Mouse (Mus musculus): ENCODE results near the gene Arl15.

The Arl15 gene

GRCm38 (mm10) chr13:113794705-113795655 is 675 bp downstream of the Arl15 start:
- in situ Hi-C loops (cut with MboI; ENCODE audit: low pct_unique_long_range_greater_than_20kb in 1 of 2, low sequenced_read_pairs in 2 of 2, unreplicated experiment in 1 of 2): no loop called here

GRCm38 (mm10) chr13:113797378-113797777 is 3.1 kb downstream of the Arl15 start:
- in situ Hi-C loops (cut with MboI; ENCODE audit: low pct_unique_long_range_greater_than_20kb in 1 of 2, low sequenced_read_pairs in 2 of 2, unreplicated experiment in 1 of 2): no loop called here

- in situ Hi-C loops (cut with MboI; ENCODE audit: low pct_unique_long_range_greater_than_20kb in 1 of 2, low sequenced_read_pairs in 2 of 2, unreplicated experiment in 1 of 2): no loop called here
These were observed 5.1 kb downstream of the Arl15 start for GRCm38 (mm10) chr13:113799361-113799760.

- in situ Hi-C loops (cut with MboI; ENCODE audit: low pct_unique_long_range_greater_than_20kb in 1 of 2, low sequenced_read_pairs in 2 of 2, unreplicated experiment in 1 of 2): no loop called here
These were observed 5.9 kb downstream of the Arl15 start for GRCm38 (mm10) chr13:113800246-113800645.

DNA sequence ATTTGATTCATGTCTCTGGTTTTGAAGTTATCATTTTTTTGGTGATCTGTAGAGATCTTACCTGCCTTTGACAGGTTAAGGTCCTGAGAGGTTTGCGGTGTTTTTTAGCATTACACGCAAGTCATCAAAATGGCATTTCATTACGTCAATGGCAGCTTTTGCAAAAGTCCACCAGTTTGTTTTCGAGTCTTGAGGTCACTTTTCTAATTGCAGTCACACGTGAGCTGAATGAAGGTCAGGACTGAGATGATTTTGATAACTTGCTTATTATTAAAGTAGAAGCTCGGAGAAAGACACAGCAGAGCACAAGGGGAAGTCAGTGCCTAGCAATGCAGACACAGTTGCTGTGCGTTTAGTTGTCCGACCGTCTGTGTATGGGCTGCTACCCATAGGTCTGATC is 8.3 kb downstream of the Arl15 start:
- in situ Hi-C loops (cut with MboI; ENCODE audit: low pct_unique_long_range_greater_than_20kb in 1 of 2, low sequenced_read_pairs in 2 of 2, unreplicated experiment in 1 of 2): no loop called here

- in situ Hi-C loops (cut with MboI; ENCODE audit: low pct_unique_long_range_greater_than_20kb in 1 of 2, low sequenced_read_pairs in 2 of 2, unreplicated experiment in 1 of 2): no loop called here
These were observed 16.8 kb downstream of the Arl15 start for GRCm38 (mm10) chr13:113811141-113811540.

- in situ Hi-C loops (cut with MboI; ENCODE audit: low pct_unique_long_range_greater_than_20kb in 1 of 2, low sequenced_read_pairs in 2 of 2, unreplicated experiment in 1 of 2): no loop called here
These were observed 17.7 kb downstream of the Arl15 start for GRCm38 (mm10) chr13:113811910-113812592.

DNA sequence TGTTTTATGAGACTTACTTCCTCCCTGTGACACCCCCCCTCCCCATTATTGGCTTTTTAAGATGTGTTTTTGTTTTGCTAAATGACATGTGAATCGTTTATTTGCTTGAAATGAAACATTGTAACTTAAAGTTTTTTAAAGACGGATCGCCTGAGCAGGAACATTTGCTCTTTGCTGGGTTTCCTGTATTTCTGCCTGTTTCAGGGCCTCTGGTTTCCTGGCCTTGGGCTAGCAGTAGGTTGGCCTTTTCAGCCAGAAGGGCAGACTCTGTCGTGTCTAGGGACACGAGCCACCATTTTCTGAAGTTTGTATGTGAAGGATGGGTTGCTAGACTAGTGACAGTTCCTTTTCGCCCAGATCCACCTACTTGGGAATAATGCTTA is 18.3 kb downstream of the Arl15 start:
- in situ Hi-C loops (cut with MboI; ENCODE audit: low pct_unique_long_range_greater_than_20kb in 1 of 2, low sequenced_read_pairs in 2 of 2, unreplicated experiment in 1 of 2): no loop called here

- in situ Hi-C loops (cut with MboI; ENCODE audit: low pct_unique_long_range_greater_than_20kb in 1 of 2, low sequenced_read_pairs in 2 of 2, unreplicated experiment in 1 of 2): no loop called here
These were observed 19.8 kb downstream of the Arl15 start for GRCm38 (mm10) chr13:113814121-113814520.

DNA sequence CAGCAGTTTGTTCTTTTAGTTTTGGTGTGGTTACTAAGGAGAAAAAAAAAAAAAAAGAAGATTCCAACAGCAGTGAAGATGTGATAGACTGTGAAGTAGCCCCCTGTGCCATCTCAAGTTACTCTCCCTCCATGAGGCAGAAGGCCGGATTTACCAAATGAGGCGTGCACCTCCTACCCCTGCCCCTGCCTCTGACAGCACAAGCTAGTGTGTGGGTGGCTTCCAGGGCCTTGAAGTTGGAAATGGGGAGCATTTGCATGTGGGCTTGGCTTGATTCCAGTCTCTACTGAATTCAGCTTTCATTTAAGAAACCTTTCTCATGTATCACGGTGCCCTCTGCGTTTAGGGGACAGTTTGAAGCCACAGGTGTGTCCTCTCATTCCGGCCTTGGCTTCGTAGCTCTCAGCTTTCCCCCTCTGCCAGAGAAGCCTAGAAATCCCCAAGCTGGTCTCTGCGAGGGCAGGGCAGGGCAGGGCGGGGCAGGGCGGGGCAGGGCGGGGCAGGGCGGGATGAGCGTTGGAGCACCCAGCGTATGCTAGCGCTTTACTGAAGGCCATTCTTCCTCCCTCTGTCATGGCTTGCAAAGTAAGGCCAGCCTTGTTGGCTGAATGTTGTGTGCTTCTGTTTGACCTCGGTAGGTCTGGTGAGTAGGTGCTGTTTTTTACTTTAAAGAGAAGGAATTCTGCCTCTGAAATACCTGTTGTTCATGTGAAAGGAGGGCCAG is 21.6 kb downstream of the Arl15 start:
- in situ Hi-C loops (cut with MboI; ENCODE audit: low pct_unique_long_range_greater_than_20kb in 1 of 2, low sequenced_read_pairs in 2 of 2, unreplicated experiment in 1 of 2): no loop called here

- in situ Hi-C loops (cut with MboI; ENCODE audit: low pct_unique_long_range_greater_than_20kb in 1 of 2, low sequenced_read_pairs in 2 of 2, unreplicated experiment in 1 of 2): no loop called here
These were observed 22.1 kb downstream of the Arl15 start for GRCm38 (mm10) chr13:113816421-113816810.

DNA sequence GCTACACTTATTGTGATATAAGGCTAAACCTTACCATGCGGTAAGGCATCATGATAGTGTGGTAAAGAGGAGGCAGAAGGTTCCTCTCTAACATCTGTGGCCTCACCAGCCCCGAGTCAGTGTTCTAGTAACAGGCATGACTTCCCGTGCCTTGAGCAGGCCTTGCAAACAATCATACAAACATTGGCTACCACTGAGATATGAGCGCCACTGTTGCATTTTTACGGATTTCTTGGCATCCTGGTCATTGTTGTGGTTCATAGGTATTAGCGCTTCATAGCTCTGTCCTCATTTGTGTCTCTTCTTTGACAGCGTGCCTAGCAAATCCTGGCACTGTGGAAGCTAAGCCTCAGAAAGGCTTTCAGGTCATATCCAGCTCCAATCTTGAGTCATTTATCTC is 24.7 kb downstream of the Arl15 start:
- in situ Hi-C loops (cut with MboI; ENCODE audit: low pct_unique_long_range_greater_than_20kb in 1 of 2, low sequenced_read_pairs in 2 of 2, unreplicated experiment in 1 of 2): no loop called here

GRCm38 (mm10) chr13:113820176-113820575 is 25.9 kb downstream of the Arl15 start:
- in situ Hi-C loops (cut with MboI; ENCODE audit: low pct_unique_long_range_greater_than_20kb in 1 of 2, low sequenced_read_pairs in 2 of 2, unreplicated experiment in 1 of 2): no loop called here

- in situ Hi-C loops (cut with MboI; ENCODE audit: low pct_unique_long_range_greater_than_20kb in 1 of 2, low sequenced_read_pairs in 2 of 2, unreplicated experiment in 1 of 2): no loop called here
These were observed 27.6 kb downstream of the Arl15 start for GRCm38 (mm10) chr13:113821891-113822290.

- in situ Hi-C loops (cut with MboI; ENCODE audit: low pct_unique_long_range_greater_than_20kb in 1 of 2, low sequenced_read_pairs in 2 of 2, unreplicated experiment in 1 of 2): no loop called here
These were observed 29.7 kb downstream of the Arl15 start for GRCm38 (mm10) chr13:113824027-113824426.

DNA sequence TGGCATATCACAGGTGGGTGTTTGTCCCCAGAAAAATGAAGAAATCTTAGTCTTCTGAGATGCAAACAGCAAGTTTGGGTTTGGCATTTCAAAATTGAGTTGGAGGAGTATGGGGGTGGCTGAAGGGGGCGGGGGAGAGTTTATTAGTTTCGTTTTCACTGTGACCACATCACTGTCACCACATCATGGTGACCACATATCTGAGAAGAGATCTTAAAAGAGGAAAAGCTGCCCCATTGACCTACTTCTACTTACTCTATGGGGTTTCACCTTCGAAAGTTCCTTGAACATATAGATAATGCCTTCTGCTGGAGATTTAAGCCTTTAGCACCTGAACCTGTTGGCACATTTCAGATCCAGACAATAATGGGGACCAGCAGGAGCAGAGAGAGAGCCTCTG is 34.3 kb downstream of the Arl15 start:
- in situ Hi-C loops (cut with MboI; ENCODE audit: low pct_unique_long_range_greater_than_20kb in 1 of 2, low sequenced_read_pairs in 2 of 2, unreplicated experiment in 1 of 2): no loop called here

- in situ Hi-C loops (cut with MboI; ENCODE audit: low pct_unique_long_range_greater_than_20kb in 1 of 2, low sequenced_read_pairs in 2 of 2, unreplicated experiment in 1 of 2): no loop called here
These were observed 34.8 kb downstream of the Arl15 start for GRCm38 (mm10) chr13:113829079-113829478.

DNA sequence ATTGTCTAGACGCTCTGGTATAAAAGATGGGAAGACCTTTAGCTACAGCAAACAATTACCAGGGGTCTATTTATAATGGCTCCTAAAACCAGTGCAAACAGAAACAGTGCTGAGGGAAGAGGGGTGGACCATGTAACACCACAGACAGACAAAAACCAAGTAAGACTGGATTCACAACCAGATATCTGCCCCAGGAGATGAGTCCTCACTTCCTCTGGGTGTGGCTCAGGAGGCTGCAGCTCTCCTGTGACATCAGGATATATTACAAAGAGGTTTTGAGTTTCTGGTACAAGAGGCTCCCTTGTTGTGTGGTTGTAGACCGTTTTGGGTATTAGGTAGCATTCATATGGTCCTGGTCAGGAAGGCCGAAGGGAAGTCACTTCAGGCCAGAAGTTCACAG is 36.5 kb downstream of the Arl15 start:
- in situ Hi-C loops (cut with MboI; ENCODE audit: low pct_unique_long_range_greater_than_20kb in 1 of 2, low sequenced_read_pairs in 2 of 2, unreplicated experiment in 1 of 2): no loop called here

DNA sequence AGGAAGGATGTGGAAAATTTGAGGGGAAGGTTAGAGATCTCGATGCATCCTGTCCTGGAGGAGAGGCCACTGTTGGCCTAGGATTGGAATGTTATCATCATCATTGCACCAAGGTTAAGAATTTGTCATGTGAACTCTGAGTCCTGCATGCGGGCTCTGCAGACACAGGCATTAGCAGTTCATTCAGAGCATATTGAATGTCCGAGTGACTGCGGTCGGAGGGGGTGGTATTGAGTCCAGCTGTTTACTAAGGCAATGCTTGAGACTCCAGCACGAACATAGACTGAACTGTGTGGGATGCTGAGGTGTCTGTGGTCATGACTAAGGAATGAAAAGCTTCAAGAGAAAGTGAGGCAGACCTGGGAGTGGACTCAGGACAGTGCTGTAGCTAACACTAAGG is 38.6 kb downstream of the Arl15 start:
- in situ Hi-C loops (cut with MboI; ENCODE audit: low pct_unique_long_range_greater_than_20kb in 1 of 2, low sequenced_read_pairs in 2 of 2, unreplicated experiment in 1 of 2): no loop called here
